Mouse (Mus musculus) E14TG2a.4 (cell line): ENCODE results near the gene Crim1.

Source experiments
- CTCF ChIP-seq: conservative IDR thresholded peaks from 2 replicates; pipeline ENCODE4 v1.5.1; 2014; ENCODE audit warnings: low read length
- NANOG ChIP-seq: IDR thresholded peaks from 2 replicates; pipeline ENCODE4 v1.6.1; 2014; ENCODE audit warnings: borderline replicate concordance, low read length, mixed read lengths
- POU5F1 ChIP-seq: IDR thresholded peaks from 2 replicates; pipeline ENCODE4 v1.6.1; 2014; ENCODE audit warnings: low read length, borderline replicate concordance

DNA sequence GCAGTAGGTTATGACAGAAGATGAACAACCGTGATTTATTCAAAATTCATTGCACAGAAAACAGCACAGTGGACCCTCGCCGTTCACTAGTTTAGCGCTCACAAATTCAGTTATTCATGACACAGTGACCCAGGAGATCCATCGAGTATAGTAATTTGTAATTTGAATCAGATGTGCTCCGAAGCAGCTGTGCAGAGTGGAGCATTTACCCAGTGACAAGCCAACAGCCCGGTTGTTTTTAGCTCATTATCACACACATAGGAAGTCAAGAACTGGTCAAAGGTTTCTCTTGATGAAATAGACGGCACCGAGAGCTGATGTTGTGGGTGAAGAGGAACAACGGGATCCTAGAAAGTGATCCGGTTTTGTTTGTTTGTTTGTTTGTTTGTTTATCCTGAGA lies 64.1 kb downstream of the Crim1 start:
- no peak for TF ChIP-seq CTCF
- no peak for TF ChIP-seq NANOG
- no peak for TF ChIP-seq POU5F1
